Mouse (Mus musculus) right cerebral cortex, adult 18-20 months (tissue): ENCODE measurements around the gene Fgf18.

ENCODE experiments used
- DNase-seq: peaks from one replicate; pipeline ENCODE4 v3.0.0; 2022; ENCODE audit warnings: mixed read lengths

Fgf18 gene

GRCm38 (mm10) chr11:33149453-33149852, 2.3 kb upstream of the Fgf18 start:
- no peak for DNase-seq

- DNase-seq = no peak
Measured at GRCm38 (mm10) chr11:33149088-33149436, 1.9 kb upstream of the Fgf18 start.

GRCm38 (mm10) chr11:33148338-33149087, 1.3 kb upstream of the Fgf18 start:
- peak; percentile 57 for DNase-seq

- no peak for DNase-seq
Measured at GRCm38 (mm10) chr11:33147572-33148337, 555 bp upstream of the Fgf18 start.

- peak; percentile 27 for DNase-seq
Measured at GRCm38 (mm10) chr11:33146651-33147131, 509 bp downstream of the Fgf18 start.

GRCm38 (mm10) chr11:33146143-33146497, 1.1 kb downstream of the Fgf18 start:
- peak; percentile 92 for DNase-seq

- DNase-seq = no peak
Measured at GRCm38 (mm10) chr11:33145201-33146142, 1.7 kb downstream of the Fgf18 start.

GRCm38 (mm10) chr11:33143906-33144305, 3.3 kb downstream of the Fgf18 start:
- DNase-seq = no peak

- DNase-seq = no peak
Measured at GRCm38 (mm10) chr11:33142801-33143200, 4.4 kb downstream of the Fgf18 start.

GRCm38 (mm10) chr11:33140111-33140460, 7.1 kb downstream of the Fgf18 start:
- DNase-seq = no peak

GRCm38 (mm10) chr11:33139458-33140110, 7.6 kb downstream of the Fgf18 start:
- no peak for DNase-seq

- no peak for DNase-seq
Measured at GRCm38 (mm10) chr11:33138686-33139085, 8.5 kb downstream of the Fgf18 start.

- no peak for DNase-seq
Measured at GRCm38 (mm10) chr11:33134391-33134986, 12.7 kb downstream of the Fgf18 start.

- no peak for DNase-seq
Measured at GRCm38 (mm10) chr11:33132619-33133338, 14.4 kb downstream of the Fgf18 start.

- no peak for DNase-seq
Measured at GRCm38 (mm10) chr11:33127058-33127457, 20.1 kb downstream of the Fgf18 start.

GRCm38 (mm10) chr11:33122575-33123268, 24.5 kb downstream of the Fgf18 start:
- no peak for DNase-seq

- DNase-seq = no peak
Measured at GRCm38 (mm10) chr11:33119556-33119955, 27.6 kb downstream of the Fgf18 start.

- no peak for DNase-seq
Measured at GRCm38 (mm10) chr11:33119116-33119515, 28.1 kb downstream of the Fgf18 start.

- no peak for DNase-seq
Measured at GRCm38 (mm10) chr11:33118480-33118879, 28.7 kb downstream of the Fgf18 start.

GRCm38 (mm10) chr11:33115796-33116195, 31.4 kb downstream of the Fgf18 start:
- DNase-seq = no peak

GRCm38 (mm10) chr11:33112407-33112806, 34.8 kb downstream of the Fgf18 start:
- DNase-seq = no peak
